Mouse (Mus musculus) lung, embryonic 14.5 days (tissue): ENCODE data around the gene Mocs3. TPM values are rescaled to one million over a fixed set of nuclear protein-coding genes. Genes with fewer than 3 reads are reported as not detected.

ENCODE experiments used
- ATAC-seq: fragments of 200-750 bp; cut with Nextera tagmentation; 2 replicates; pipeline ENCODE4 v1.8.0; 2017; ENCODE audit warnings: mild to moderate bottlenecking, moderate TSS enrichment, moderate library complexity; ENCODE audit not compliant: insufficient read depth
- DNase-seq: peaks from one replicate; pipeline ENCODE4 v3.0.0-alpha.2; 2015
- H3K27ac ChIP-seq: fragments of 300-500 bp; sonication (generic); 2 replicates; pipeline ENCODE4 v1.5.1; 2014; ENCODE audit warnings: low read depth, mild to moderate bottlenecking, moderate library complexity
- H3K27me3 ChIP-seq: fragments of 300-500 bp; sonication (generic); 2 replicates; pipeline ENCODE4 v1.6.1; 2014; ENCODE audit warnings: low read length, control low read depth; ENCODE audit not compliant: insufficient read depth
- H3K36me3 ChIP-seq: fragments of 300-500 bp; sonication (generic); 2 replicates; pipeline ENCODE4 v1.6.1; 2014; ENCODE audit warnings: control low read depth; ENCODE audit not compliant: insufficient read depth
- H3K4me1 ChIP-seq: fragments of 300-500 bp; sonication (generic); 2 replicates; pipeline ENCODE4 v1.6.1; 2014; ENCODE audit warnings: antibody characterized with exemption, control low read depth; ENCODE audit not compliant: insufficient read depth
- H3K4me2 ChIP-seq: fragments of 300-500 bp; sonication (generic); 2 replicates; pipeline ENCODE4 v1.6.1; 2014; ENCODE audit warnings: mild to moderate bottlenecking
- H3K4me3 ChIP-seq: fragments of 300-500 bp; sonication (generic); 2 replicates; pipeline ENCODE4 v1.5.1; 2014; ENCODE audit warnings: low read depth, low read length
- H3K9ac ChIP-seq: fragments of 300-500 bp; sonication (generic); 2 replicates; pipeline ENCODE4 v1.6.1; 2014
- H3K9me3 ChIP-seq: fragments of 300-500 bp; sonication (generic); 2 replicates; pipeline ENCODE4 v1.6.1; 2016; ENCODE audit warnings: low read depth, low read length, control low read depth
- CTCF ChIP-seq: IDR thresholded peaks from 2 replicates; pipeline ENCODE4 v1.5.1; 2016; ENCODE audit warnings: antibody characterized with exemption, low read depth
- WGBS: fragments of 180-500 bp; shearing (Covaris S2); extraction: QIAGEN DNeasy Blood & Tissue Kit; methylation state at CpG from one replicate; pipeline ENCODE4 v1.1.7; 2014; 5-methylcytosine and 5-hydroxymethylcytosine counted together
- polyA plus RNA-seq: library from polyadenylated mRNA; unstranded; fragments of >200 nt; fragmentation: Nextera tagmentation; extraction: Ambion mirVana; gene quantifications from 2 replicates; pipeline ENCODE4 v1.2.1, GENCODE M21; 2014

Mocs3 gene
- polyA plus RNA-seq, 1 experiment from 2014 or later = 10.0 TPM

DNA sequence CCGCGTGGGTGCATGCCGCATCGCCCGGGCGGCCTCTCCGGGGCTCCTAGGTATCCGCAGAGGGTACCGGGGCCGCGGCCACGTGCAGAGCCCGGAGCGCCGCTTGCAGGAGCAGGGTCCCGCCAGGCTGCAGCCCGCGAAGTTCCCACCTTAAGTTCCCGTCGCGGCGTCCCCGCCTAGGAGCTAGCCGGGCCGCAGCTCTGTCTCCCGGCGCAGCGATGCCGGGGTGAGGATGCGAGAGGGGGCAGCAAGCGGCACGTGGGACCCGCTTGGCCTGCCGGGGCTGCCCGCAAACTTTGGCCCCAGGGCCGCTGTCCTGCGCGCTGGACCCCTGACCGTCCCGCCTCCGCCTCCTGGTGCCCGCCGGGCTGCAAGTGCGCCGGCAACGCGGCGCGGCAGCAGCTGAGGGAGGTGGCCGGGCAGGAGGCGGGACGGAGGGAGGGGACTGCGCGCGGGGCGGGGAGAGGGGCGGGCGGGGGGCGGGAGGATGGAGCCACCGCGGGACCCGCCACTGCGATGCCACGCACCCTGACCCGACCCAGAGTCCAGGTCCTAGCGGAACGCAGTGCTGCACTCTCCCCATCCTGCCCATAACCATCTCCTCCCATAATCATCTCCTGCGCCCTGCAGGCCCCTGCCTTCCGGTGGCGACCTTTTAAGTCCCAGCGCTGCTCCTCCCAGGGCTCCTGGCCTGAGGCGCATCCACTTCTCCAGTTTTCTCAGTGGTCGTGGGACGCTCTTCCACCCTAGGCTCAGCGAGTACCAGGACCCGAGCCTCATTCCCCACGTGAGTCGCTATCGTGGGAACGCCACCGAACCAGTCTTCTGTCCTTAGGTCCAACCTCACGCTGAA lies 50.5 kb downstream of the Mocs3 start:
- under 1% methylated on average over 75 of the region's 82 CpGs for WGBS
- peak; percentile 79 for ATAC-seq
- Histone ChIP-seq H3K36me3 (no peaks in the 10 kb centered on the region), H3K27ac (no peak overlapping the region), H3K27me3 (peaks cover 61% of the 10 kb centered on the region), H3K4me3 (peak overlapping the region; percentile 51), H3K9me3 (peaks cover 4% of the 10 kb centered on the region; the same call in 1 of the 2 replicates), H3K4me2 (peak overlapping the region; percentile 92), H3K4me1 (peaks cover 3% of the 10 kb centered on the region), H3K9ac (peak overlapping the region; percentile 35)
- no peak for TF ChIP-seq CTCF
- peak; percentile 74 for DNase-seq

GRCm38 (mm10) chr2:168281582-168281981 lies 51.2 kb downstream of the Mocs3 start, which contains the start of gene Kcng1:
Gene Kcng1 (minus strand): TSS chr2:168281736.
- Histone ChIP-seq H3K36me3 (no peaks in the 10 kb centered on the region), H3K4me2 (peak within 1 kb of the TSS; percentile 92), H3K9me3 (peaks cover 5% of the 10 kb centered on the region; the same call in 1 of the 2 replicates), H3K9ac (peak within 1 kb of the TSS; percentile 35), H3K4me1 (peaks cover 3% of the 10 kb centered on the region), H3K27ac (no peak within 1 kb of the TSS), H3K27me3 (peaks cover 61% of the 10 kb centered on the region), H3K4me3 (peak within 1 kb of the TSS; percentile 51)
- ATAC-seq (no peak; the same call in 1 of the 2 replicates), DNase-seq (no peak)
- no peak for TF ChIP-seq CTCF
- 27% methylated on average over 12 of the region's 12 CpGs for WGBS

Other genes with a start within 250 kb of the Mocs3 start
- gene Ripor3, start 220.0 kb upstream of the Mocs3 start, polyA plus RNA-seq = 2.0 and 2.2 TPM in 2 replicates
- 14.0 and 14.1 TPM in 2 replicates for gene Pard6b, start 149.6 kb upstream of the Mocs3 start, polyA plus RNA-seq
- 12.4 and 16.2 TPM in 2 replicates for gene Adnp, start 23.5 kb upstream of the Mocs3 start, polyA plus RNA-seq
- gene Gm20716, start 258 bp upstream of the Mocs3 start, polyA plus RNA-seq = 23.1 and 24.7 TPM in 2 replicates
- gene Dpm1, start within 50 bp of the Mocs3 start, polyA plus RNA-seq = 81.4 and 84.6 TPM in 2 replicates
- 0.14 and 0.83 TPM in 2 replicates for gene Kcng1, start 51.1 kb downstream of the Mocs3 start, polyA plus RNA-seq